Mouse (Mus musculus): ENCODE results near the gene Slc26a8.

Gene Slc26a8

GRCm38 (mm10) chr17:28640113-28640512, 49.9 kb downstream of the Slc26a8 start:
- no peak for DNase-seq (ENCODE audit: low spot score)

GRCm38 (mm10) chr17:28637711-28638690, 52.0 kb downstream of the Slc26a8 start:
- DNase-seq (ENCODE audit: low spot score) = no peak

- DNase-seq (ENCODE audit: low spot score) = no peak
These were observed 54.2 kb downstream of the Slc26a8 start for GRCm38 (mm10) chr17:28635842-28636241.

- DNase-seq (ENCODE audit: low spot score) = no peak
These were observed 60.9 kb downstream of the Slc26a8 start for GRCm38 (mm10) chr17:28629125-28629524.

- DNase-seq (ENCODE audit: low spot score) = no peak
These were observed 61.5 kb downstream of the Slc26a8 start for GRCm38 (mm10) chr17:28628248-28629124.

GRCm38 (mm10) chr17:28626937-28627336, 63.1 kb downstream of the Slc26a8 start:
- no peak for DNase-seq (ENCODE audit: low spot score)

GRCm38 (mm10) chr17:28625327-28625726, 64.7 kb downstream of the Slc26a8 start:
- DNase-seq (ENCODE audit: low spot score) = peak; percentile 39

GRCm38 (mm10) chr17:28624841-28625240, 65.2 kb downstream of the Slc26a8 start:
- no peak for DNase-seq (ENCODE audit: low spot score)

- DNase-seq (ENCODE audit: low spot score) = peak; percentile 84
These were observed 67.7 kb downstream of the Slc26a8 start, which contains the start of gene Srpk1 for GRCm38 (mm10) chr17:28622300-28622759. Srpk1 (minus strand) TSS chr17:28622709.

GRCm38 (mm10) chr17:28621381-28622299, 68.4 kb downstream of the Slc26a8 start:
- DNase-seq (ENCODE audit: low spot score) = peak; percentile 53

GRCm38 (mm10) chr17:28618775-28619174, 71.3 kb downstream of the Slc26a8 start:
- no peak for DNase-seq (ENCODE audit: low spot score)

GRCm38 (mm10) chr17:28618124-28618523, 71.9 kb downstream of the Slc26a8 start:
- DNase-seq (ENCODE audit: low spot score) = no peak

GRCm38 (mm10) chr17:28617636-28618035, 72.4 kb downstream of the Slc26a8 start:
- DNase-seq (ENCODE audit: low spot score) = peak; percentile 47

GRCm38 (mm10) chr17:28615332-28615731, 74.7 kb downstream of the Slc26a8 start:
- no peak for DNase-seq (ENCODE audit: low spot score)

GRCm38 (mm10) chr17:28613096-28613495, 76.9 kb downstream of the Slc26a8 start:
- DNase-seq (ENCODE audit: low spot score) = no peak

- peak; percentile 89 for DNase-seq (ENCODE audit: low spot score)
These were observed 77.4 kb downstream of the Slc26a8 start for GRCm38 (mm10) chr17:28612603-28613002.

- DNase-seq (ENCODE audit: low spot score) = no peak
These were observed 80.5 kb downstream of the Slc26a8 start for GRCm38 (mm10) chr17:28609543-28609942.

GRCm38 (mm10) chr17:28601557-28602250, 88.3 kb downstream of the Slc26a8 start:
- DNase-seq (ENCODE audit: low spot score) = no peak

- DNase-seq (ENCODE audit: low spot score) = peak; percentile 52
These were observed 89.3 kb downstream of the Slc26a8 start for GRCm38 (mm10) chr17:28600780-28601179.

GRCm38 (mm10) chr17:28593965-28594364, 96.1 kb downstream of the Slc26a8 start:
- DNase-seq (ENCODE audit: low spot score) = peak; percentile 39

GRCm38 (mm10) chr17:28592998-28593397, 97.0 kb downstream of the Slc26a8 start:
- peak; percentile 80 for DNase-seq (ENCODE audit: low spot score)
